Mouse (Mus musculus) Muller cell, postnatal 12 days (primary cell): ENCODE results near the gene 1700011M02Rik.
"Not testable (repeated sequence)": the region's sequence is repeated elsewhere in the genome, so short reads cannot be mapped to it uniquely, and the experiment has no call there.

ENCODE experiments used
- DNase-seq: peaks from one replicate; pipeline ENCODE4 v3.0.0-alpha.2; 2015; ENCODE audit errors: inconsistent ontology term

Gene 1700011M02Rik

GRCm38 (mm10) chrX:102908587-102908986 lies at the start of gene 1700011M02Rik, which contains the start of gene Dmrtc1a:
1700011M02Rik (plus strand) TSS chrX:102908905.
Dmrtc1a (minus strand) TSS chrX:102908687.
- DNase-seq, result not testable (repeated sequence)

- DNase-seq, result no peak
Observed at GRCm38 (mm10) chrX:102867871-102868270, 40.8 kb upstream of the 1700011M02Rik start, which contains the start of gene 1700031F05Rik. 1700031F05Rik (minus strand) TSS chrX:102867971.

GRCm38 (mm10) chrX:102914823-102915222 lies 6.1 kb downstream of the 1700011M02Rik start:
- not testable (repeated sequence) for DNase-seq

GRCm38 (mm10) chrX:102926707-102927106 lies 18.0 kb downstream of the 1700011M02Rik start:
- DNase-seq, result not testable (repeated sequence)

- DNase-seq, result not testable (repeated sequence)
Observed at GRCm38 (mm10) chrX:102928072-102928471, 19.4 kb downstream of the 1700011M02Rik start, which contains the start of gene 1700018G05Rik. 1700018G05Rik (plus strand) TSS chrX:102928372.

GRCm38 (mm10) chrX:102932992-102933570 lies 24.4 kb downstream of the 1700011M02Rik start:
- DNase-seq, result no peak

GRCm38 (mm10) chrX:102933571-102934394 lies 25.1 kb downstream of the 1700011M02Rik start:
- peak; percentile 51 for DNase-seq

GRCm38 (mm10) chrX:102934395-102934764 lies 25.7 kb downstream of the 1700011M02Rik start:
- DNase-seq, result no peak

- DNase-seq, result no peak
Observed at GRCm38 (mm10) chrX:102936743-102937142, 28.0 kb downstream of the 1700011M02Rik start.

- DNase-seq, result not testable (repeated sequence)
Observed at GRCm38 (mm10) chrX:102950136-102950535, 41.4 kb downstream of the 1700011M02Rik start.

GRCm38 (mm10) chrX:102958917-102959316 lies 50.2 kb downstream of the 1700011M02Rik start:
- DNase-seq, result peak; percentile 4
